29 mouse cellular contexts compared by ENCODE assay signal in the genomic region with DNA sequence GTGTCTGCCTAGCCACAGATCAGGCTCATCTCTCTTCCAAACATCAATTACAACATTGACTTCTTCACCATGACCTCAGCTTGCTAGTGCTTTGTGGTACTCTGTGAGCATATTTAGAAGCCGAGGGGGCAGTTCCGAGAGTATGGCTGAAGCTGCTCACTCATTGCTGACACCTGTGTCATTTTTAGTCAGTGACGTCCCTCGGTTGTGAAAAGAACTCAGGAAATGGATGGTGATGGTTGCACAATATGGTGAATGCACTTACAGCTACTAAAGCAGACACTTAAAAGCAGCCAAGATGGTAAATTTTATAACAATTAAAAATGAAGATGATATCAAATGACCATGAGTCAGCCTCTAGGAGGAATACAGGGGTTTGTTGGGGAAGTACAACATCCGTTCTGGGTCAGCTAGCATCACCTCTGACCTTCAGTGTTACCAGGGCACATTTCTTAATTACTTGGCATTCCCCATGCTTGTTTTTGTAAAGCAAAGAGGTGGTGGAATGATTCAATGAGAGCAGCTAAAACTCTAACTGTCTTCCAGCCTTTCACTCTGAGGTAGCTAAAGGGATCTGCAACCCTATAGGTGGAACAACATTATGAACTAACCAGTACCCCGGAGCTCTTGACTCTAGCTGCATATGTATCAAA. TPM values are rescaled to one million over a fixed set of nuclear protein-coding genes. Genes with fewer than 3 reads are reported as not detected.
DNase-seq lines count a peak whose midpoint lies in the region; ATAC-seq and TF ChIP-seq lines count a peak whose summit lies in the region.
"Had no signal": no experiment of that assay in that cellular context is flagged by ENCODE, and none has a peak within 500 bp of the region (broad histone marks: within the 10 kb centered on the region; RNA-seq: fewer than 3 reads in every experiment).

No protein-coding gene starts in this region.

- no peak for TF ChIP-seq POLR2A in kidney, adult 2 months (IDR thresholded peaks at IDR 0.05; ENCODE audit: low read depth, low read length)

- WGBS in kidney, adult 2 months = 76% methylated on average over 6 of the region's 6 CpGs
- 67% methylated on average over 6 of the region's 6 CpGs for WGBS in kidney, embryonic 16.5 days

- H3K9ac ChIP-seq in kidney, embryonic 16.5 days (replicated peaks; ENCODE audit: low read length) = no peak overlapping the region
- H3K9ac ChIP-seq: embryonic facial prominence, embryonic 12.5 days; heart, embryonic 12.5 days; lung, embryonic 15.5 days; midbrain, embryonic 12.5 days; stomach, embryonic 15.5 days had no signal

- H3K4me2 ChIP-seq in kidney, embryonic 16.5 days (replicated peaks; ENCODE audit: low read depth, low read length) = no peak overlapping the region
- H3K4me2 ChIP-seq: embryonic facial prominence, embryonic 12.5 days; heart, embryonic 12.5 days; liver, embryonic 11.5 days; lung, embryonic 15.5 days; midbrain, embryonic 12.5 days; stomach, embryonic 15.5 days had no signal

- intact Hi-C loops in left cerebral cortex, postnatal 25 days (cut with DNase I) = no loop called here
- intact Hi-C loops in heart, postnatal 36 days (cut with DNase I) = no loop called here

- no peaks in the 10 kb centered on the region for H3K9me3 ChIP-seq in kidney, embryonic 16.5 days (ENCODE audit: low read length)
- H3K9me3 ChIP-seq: embryonic facial prominence, embryonic 12.5 days; heart, embryonic 12.5 days; lung, embryonic 15.5 days; midbrain, embryonic 12.5 days; stomach, embryonic 15.5 days had no signal

- H3K36me3 ChIP-seq in kidney, adult 2 months (ENCODE audit: control insufficient read depth, insufficient read depth, low read length) = no peaks in the 10 kb centered on the region
- H3K36me3 ChIP-seq in kidney, embryonic 16.5 days (ENCODE audit: insufficient read depth, low read length) = no peaks in the 10 kb centered on the region
- H3K36me3 ChIP-seq: embryonic facial prominence, embryonic 12.5 days; heart, embryonic 12.5 days; lung, embryonic 15.5 days; midbrain, embryonic 12.5 days; stomach, embryonic 15.5 days had no signal

- no peak overlapping the region for H3K4me3 ChIP-seq in kidney, adult 2 months (ENCODE audit: insufficient read depth, low read depth, low read length)
- no peak overlapping the region for H3K4me3 ChIP-seq in kidney, embryonic 16.5 days (ENCODE audit: low read length)
- H3K4me3 ChIP-seq: embryonic facial prominence, embryonic 12.5 days; heart, embryonic 12.5 days; lung, embryonic 15.5 days; megakaryocyte, embryonic 14.5 days; midbrain, embryonic 12.5 days; stomach, embryonic 15.5 days had no signal

- peak; percentile 4 for DNase-seq in kidney, adult 2 months
- DNase-seq in CD4-positive helper T cell, adult 2 months (ENCODE audit: low read depth, low spot score) = peak; percentile 17
- DNase-seq in c-Kit-positive CD71-negative TER-119-negative erythroid progenitor cells, embryonic 14.5 days (ENCODE audit: low read depth) = peak; percentile 17
- no peak for DNase-seq in left cerebral cortex, postnatal 25 days (ENCODE audit: low spot score in 2 of 2)
- no peak for DNase-seq in heart, postnatal 36 days
- no peak for DNase-seq in adrenal gland, postnatal 10 days
- DNase-seq: adrenal gland, postnatal 14 days; cerebellum, adult 18-20 months; cerebellum, postnatal 14 days; embryo, embryonic 11 days; gastrocnemius, postnatal 25 days; heart, adult 18-20 months; kidney, adult 9 months; kidney, postnatal 14 days; layer of hippocampus, adult 9-11 months; retina, postnatal 1 day; right cerebral cortex, postnatal 25 days had no signal

- no peaks in the 10 kb centered on the region for H3K4me1 ChIP-seq in kidney, adult 2 months (ENCODE audit: control insufficient read depth, insufficient read depth, low read length)
- no peaks in the 10 kb centered on the region for H3K4me1 ChIP-seq in kidney, embryonic 16.5 days (ENCODE audit: insufficient read depth, low read length)
- H3K4me1 ChIP-seq: embryonic facial prominence, embryonic 12.5 days; heart, embryonic 12.5 days; midbrain, embryonic 12.5 days; stomach, embryonic 15.5 days had no signal

- no peak for TF ChIP-seq CTCF in kidney, adult 2 months (conservative IDR thresholded peaks at IDR 0.05; ENCODE audit: insufficient read depth, insufficient read length, low read depth, low read length)

- H3K27me3 ChIP-seq in kidney, adult 2 months (replicated peaks; ENCODE audit: control insufficient read depth, insufficient read depth, low read length) = no peaks in the 10 kb centered on the region
- H3K27me3 ChIP-seq in kidney, embryonic 16.5 days (ENCODE audit: insufficient read depth, low read length) = no peaks in the 10 kb centered on the region
- H3K27me3 ChIP-seq: embryonic facial prominence, embryonic 12.5 days; heart, embryonic 12.5 days; lung, embryonic 15.5 days; stomach, embryonic 15.5 days had no signal

- H3K27ac ChIP-seq in kidney, adult 2 months (ENCODE audit: insufficient read depth, low read depth, low read length) = no peak overlapping the region
- no peak overlapping the region for H3K27ac ChIP-seq in kidney, embryonic 16.5 days (ENCODE audit: low read length)
- H3K27ac ChIP-seq: embryonic facial prominence, embryonic 12.5 days; lung, embryonic 15.5 days; midbrain, embryonic 12.5 days; stomach, embryonic 15.5 days had no signal

- ATAC-seq in kidney, embryonic 16.5 days (ENCODE audit: low FRiP score, low TSS enrichment) = no peak
- ATAC-seq in megakaryocyte progenitor cell, adult 5-6 weeks (replicated peaks; ENCODE audit: poor library complexity) = peak; percentile 84
- ATAC-seq: CD4-positive, CD25-positive, alpha-beta regulatory T cell, adult 4 months; forebrain, embryonic 14.5 days; intestine, embryonic 16.5 days had no signal

RNA-seq across cellular contexts. Expression of a gene that starts 45.6 kb away (rescaled TPM):
- polyA plus RNA-seq in kidney, adult 2 months (2012; rRNA removed) = 151 and 179 TPM in 2 replicates
- polyA plus RNA-seq in kidney, embryonic 16.5 days (2015; fragmentation: Nextera tagmentation; extraction: Ambion mirVana) = 11.3 and 13.7 TPM in 2 replicates
- 46.1 and 47.4 TPM in 2 replicates for total RNA-seq in megakaryocyte progenitor cell, adult 5-6 weeks (2015)
- 22.8 and 26.8 TPM in 2 replicates for total RNA-seq in megakaryocyte progenitor cell, adult 5-6 weeks (2017)
- 10 to 100 TPM; 36.9 to 37.9 TPM for total RNA-seq in left cerebral cortex, postnatal 25 days (2021)
- total RNA-seq in heart, postnatal 36 days (2021) = 10 to 100 TPM; 27.9 to 28.0 TPM
- 10 to 100 TPM; 42.0 to 43.7 TPM for total RNA-seq in adrenal gland, postnatal 10 days (2021)

Comparison
In these comparisons a context has a peak if more than half of its experiments do, and no peak if none do; other contexts are left out.
1. DNase-seq: peak in kidney, adult 2 months (single experiment), CD4-positive helper T cell, adult 2 months (single experiment) and c-Kit-positive CD71-negative TER-119-negative erythroid progenitor cells, embryonic 14.5 days (single experiment); none in left cerebral cortex, postnatal 25 days (0 of 2), heart, postnatal 36 days (0 of 2) and adrenal gland, postnatal 10 days (single experiment).